Mouse (Mus musculus) urinary bladder, postnatal 14 days (tissue): ENCODE data around the gene Aldh5a1.
"Not testable (repeated sequence)": the region's sequence is repeated elsewhere in the genome, so short reads cannot be mapped to it uniquely, and the experiment has no call there.

ENCODE experiments used
- DNase-seq: peaks from one replicate; pipeline ENCODE4 v3.0.0; 2021; ENCODE audit warnings: low spot score

Aldh5a1 gene

DNA sequence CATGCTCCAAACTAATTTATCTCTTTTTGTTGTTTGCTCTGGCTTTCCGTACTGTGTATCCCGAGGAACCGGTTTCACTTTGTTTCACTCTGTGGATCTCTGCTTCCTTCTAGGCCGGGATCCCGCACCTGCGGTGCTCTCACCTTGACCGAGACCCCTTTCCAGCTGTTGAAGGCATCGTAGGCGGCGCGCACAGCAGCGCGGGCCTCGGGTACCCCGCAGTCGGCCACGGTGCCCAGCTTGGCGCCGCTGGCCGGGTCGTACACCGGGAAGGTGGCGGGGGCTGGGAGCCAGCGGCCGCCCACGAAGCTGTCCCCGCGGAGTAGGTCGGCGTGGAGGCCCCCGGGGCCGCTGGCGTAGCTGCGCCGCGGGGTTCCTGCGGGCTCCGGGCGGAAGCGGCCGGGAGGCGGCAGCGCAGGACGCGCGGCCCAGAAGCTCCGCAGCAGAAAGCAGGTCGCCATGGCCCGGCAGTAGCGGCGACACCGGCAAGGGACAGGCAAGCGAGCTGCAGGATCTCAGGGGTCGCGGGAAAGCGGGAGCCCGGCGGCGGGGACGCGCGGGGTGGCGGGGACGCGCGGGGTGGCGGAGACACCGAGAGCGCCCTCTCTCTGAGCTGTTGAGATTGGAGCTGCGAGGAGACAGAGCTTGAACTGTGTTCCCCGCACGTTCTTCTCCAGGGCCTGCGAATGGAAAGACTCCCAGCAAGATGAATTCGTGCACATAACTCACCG lies at the start of gene Aldh5a1:
Gene Aldh5a1, minus strand, starts transcription at position 554 of the 731 bp plus-strand sequence.
- peak; percentile 73 for DNase-seq

DNA sequence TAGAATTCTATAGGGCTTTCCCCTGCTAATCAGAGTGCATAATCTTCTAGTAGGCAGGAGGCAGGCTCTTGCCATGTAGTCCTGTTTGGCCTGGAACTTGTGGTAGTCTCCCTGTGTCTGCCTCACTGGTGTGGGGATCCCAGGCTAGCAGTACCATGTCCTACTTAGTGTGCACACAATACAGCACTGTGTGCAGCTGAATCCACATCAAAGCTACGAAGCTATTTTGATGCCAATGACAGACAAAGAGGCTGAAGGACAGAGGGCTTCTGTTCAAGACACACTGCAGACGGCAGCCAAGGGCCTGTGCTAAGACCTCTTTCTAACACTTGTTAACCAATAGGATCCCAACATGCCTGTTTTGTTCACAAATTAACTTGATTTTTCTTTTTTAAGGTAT lies 48.0 kb upstream of the Aldh5a1 start:
- DNase-seq: no peak

DNA sequence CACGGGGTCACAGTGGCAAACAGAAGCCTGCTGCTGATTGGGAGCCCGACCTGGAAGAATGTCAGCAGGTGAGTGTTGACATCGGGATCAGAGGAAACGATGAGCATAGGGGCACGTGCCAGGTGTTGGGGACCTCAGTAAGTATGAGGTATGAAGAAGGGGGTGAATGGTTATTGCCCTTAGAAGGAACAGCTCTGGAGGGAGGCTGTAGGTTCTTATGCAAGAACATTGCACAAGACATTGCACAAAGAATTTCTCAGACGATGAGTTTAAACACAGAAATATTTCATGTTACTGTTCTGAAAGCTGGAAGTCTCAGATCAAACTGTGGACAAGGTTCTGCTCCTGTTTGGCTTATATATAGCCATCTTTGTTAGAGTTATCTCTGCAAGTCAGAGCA lies 43.6 kb upstream of the Aldh5a1 start:
- DNase-seq: no peak

DNA sequence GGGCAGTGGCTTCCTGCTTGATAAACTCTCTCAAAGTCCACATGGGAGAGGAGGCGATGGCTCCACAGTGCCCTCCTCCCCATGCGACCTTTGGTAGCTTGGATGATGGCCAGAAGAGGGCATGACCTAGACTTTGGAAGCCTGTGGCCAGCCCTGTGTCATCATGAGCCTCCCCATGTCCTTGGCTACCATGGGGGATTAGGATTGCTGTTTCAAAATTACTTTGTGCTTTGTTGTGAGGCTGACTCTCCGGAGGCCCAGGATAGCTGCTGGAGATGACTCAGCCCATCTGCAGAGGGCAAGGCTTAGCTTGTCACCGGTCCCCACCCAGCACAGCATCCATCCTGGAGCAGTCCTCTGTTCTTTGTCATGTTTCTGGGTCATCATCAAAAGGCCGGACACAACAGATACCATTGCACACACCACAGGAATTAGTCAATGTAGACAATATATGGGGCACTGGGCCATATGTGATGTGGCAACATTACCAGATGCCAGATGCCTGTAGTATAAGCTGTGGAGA lies 40.4 kb upstream of the Aldh5a1 start:
- DNase-seq: no peak

DNA sequence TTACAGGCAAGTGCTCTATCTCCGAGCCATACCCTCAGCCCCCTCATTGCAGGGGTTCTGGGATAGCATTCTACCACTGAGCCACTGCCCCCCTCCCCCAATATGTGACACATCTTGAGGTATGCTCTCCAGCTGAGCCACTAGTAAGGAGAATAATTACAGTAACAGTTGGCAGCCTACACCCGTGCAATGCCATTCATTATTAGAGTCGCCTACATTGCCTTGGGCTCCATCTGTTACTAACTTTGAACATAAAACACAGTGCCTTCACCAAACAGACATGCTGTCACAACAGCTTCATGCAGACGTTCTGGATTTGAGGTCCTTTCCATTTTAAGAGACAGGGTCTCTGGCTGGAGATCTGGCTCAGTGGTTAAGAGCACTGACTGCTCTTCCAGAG lies 38.9 kb upstream of the Aldh5a1 start:
- DNase-seq: no peak

DNA sequence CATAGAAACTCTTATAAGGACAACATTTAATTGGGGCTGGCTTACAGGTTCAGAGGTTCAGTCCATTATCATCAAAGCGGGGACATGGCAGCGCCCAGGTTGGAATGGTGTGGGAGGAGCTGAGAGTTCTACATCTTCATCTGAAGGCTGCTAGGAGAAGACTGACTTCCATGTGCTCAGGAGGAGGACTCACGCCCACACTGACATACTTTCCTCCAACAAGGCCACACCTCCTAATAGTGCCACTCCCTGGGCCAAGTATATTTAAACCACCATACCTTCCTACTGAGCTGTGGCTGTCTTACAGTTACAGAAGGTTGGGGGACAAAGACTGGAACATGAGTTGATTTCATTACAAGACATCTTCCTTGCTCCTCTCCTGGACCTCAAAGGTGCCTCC lies 34.3 kb upstream of the Aldh5a1 start:
- DNase-seq: not testable (repeated sequence)

DNA sequence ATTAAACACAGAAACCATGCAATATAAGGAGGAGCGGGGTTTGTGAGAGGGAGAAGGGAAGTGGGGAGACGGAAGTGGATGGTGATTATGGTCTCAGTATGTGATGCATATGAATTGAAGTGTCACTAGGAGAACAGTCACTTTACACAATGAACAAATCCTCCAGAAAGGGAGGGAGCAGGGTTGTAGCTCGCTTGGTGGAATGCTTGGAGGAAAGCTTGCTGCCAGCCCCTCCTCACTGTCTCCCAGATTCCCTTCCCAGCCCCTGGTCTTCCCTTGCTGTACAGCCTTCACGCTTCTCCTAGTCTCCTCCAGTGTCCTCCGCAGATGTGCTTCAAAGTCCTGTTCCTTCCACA lies 28.4 kb upstream of the Aldh5a1 start:
- no peak for DNase-seq

DNA sequence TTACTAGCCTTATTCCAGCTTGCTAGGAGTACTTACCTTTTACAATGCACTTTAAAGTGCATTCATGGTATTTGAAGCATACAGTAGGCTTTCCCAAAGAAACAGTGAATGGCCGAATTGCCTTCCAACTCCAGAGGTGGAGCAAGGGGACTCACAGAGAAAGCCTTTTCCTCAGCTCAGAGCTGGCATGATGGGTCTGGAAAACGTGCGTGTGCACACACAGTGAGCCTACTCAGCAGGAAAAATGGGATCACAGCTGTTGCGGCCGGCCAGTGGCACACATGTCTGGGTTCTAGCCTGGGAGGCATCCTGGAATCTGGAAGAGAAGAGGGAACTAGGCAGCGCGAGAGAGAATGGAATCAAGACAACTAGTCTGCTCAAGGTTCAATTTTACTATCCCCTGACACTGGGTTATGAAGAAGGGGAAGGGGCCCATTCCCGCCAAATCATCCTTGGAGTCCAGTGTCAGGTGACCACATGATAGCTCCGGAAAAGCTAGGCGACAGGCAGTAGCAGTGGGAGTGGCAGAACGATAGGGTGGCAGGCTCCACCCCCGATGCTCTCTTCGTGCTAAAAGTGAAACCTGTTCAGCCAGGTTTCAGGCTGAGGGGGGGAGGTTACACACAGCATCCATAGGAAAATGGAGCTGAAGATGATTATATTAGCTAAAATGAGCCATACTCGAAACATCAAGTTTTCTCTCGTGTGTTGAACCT lies 27.8 kb upstream of the Aldh5a1 start:
- DNase-seq: peak; percentile 14

DNA sequence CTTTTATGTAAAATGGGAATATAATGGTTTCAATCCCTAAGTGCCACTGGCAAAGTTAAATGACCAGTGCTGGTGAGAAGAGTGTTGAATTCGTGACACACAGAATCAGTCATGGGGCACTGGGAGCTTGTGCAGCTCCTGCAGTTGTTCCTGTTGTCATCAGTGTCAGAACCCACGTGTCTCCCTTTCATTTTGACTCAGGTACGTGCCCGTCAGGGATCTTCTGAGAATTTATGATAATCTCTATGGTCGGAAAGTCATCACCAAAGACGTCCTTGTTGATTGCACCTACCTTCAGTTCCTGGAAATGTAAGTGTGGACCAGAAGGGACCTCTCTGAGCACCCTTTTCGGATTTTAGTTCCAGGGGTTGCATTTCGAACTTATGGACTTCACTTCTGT lies 24.7 kb upstream of the Aldh5a1 start:
- no peak for DNase-seq

DNA sequence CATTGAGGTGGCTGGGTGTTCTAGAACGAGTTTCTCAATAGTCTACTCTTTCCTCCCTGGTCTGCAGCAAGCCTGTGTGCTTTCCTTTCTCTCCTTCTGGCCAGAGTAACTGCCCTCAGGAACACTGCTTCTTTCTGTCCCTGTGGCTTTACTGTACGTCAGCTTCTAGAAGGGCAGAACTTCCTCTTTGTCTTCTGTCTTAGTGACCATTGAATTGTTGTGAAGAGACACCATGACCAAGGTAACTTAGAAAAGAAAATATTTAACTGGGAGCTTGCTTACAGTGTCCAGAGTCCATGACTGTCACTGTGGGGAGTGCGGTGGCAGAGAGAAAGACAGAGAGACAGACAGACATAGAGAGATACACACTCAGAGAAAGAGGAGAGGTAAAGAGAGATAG lies 22.6 kb upstream of the Aldh5a1 start:
- DNase-seq: no peak

DNA sequence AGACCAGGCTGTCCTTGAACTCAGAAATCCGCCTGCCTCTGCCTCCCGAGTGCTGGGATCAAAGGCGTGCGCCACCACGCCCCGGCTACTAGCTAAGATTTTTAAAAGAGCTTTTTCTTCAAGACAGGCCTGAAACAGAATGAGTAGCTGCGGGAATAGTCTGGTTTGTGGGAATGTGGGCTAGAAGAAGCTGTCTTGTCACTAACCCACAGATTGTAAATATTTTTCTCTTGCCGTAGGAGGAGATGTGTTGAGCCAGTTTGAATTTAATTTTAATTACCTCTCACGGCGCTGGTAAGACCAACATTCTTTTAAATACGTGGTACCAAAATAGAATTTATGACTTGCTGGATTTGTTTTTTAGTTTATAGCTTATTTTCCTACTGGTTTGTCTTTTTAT lies 21.2 kb upstream of the Aldh5a1 start:
- no peak for DNase-seq

DNA sequence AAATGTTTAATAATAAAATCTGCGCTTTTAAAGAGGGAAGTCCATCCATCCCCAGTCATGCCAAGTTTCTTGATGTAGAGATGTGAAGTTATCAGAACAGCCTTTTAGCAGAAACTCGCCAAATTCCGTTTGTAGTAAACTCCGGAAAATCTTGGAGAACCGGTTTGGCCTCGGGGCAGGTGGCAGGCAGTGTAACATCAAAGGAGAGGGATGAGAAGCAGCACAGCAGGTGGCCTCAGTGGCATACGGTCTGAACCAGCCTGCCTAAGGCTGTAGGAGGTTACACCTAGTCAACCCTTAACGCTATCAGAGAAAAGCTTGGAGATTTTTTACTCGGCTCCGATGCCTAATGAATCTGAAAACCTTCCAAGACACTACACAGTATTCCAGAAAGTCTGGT lies 18.0 kb upstream of the Aldh5a1 start:
- DNase-seq: peak; percentile 77

DNA sequence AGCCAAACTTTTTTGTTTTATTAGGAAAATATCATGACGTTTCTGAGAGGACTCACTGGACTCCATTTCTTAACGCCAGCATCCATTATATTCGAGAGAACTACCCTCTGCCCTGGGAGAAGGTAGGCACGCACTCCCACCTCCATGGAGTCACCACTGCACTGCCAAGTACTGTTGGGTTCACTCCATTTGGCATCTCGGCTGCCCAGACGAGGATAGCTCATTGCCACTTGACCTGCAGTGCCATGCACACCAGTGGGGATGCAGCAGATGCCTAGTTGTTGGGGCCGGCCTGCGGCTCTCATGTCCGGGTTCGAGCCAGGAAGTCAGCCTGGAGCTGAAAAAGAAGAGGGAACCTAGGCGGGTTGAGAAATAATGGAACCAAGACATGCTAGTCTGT lies 17.6 kb upstream of the Aldh5a1 start:
- DNase-seq: no peak

DNA sequence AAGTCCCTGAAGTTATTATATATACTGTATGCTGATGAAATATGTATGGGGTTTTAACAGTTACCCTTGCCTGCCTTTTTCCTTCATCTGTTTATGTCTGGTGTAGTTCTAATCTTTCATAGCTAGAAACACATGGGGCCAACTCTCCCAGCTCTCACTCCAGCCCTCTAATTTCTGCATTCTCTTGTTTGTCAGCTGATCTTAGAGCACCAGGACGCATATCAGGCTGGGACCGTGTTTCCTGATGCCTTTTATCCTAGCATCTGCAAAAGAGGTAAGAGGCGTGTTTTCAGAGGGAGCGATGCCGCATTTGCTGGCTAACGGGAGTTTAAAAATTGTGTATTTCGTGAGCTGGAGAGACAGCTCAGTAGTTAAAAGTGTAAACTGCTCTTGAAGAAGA lies 15.2 kb upstream of the Aldh5a1 start:
- DNase-seq: no peak

DNA sequence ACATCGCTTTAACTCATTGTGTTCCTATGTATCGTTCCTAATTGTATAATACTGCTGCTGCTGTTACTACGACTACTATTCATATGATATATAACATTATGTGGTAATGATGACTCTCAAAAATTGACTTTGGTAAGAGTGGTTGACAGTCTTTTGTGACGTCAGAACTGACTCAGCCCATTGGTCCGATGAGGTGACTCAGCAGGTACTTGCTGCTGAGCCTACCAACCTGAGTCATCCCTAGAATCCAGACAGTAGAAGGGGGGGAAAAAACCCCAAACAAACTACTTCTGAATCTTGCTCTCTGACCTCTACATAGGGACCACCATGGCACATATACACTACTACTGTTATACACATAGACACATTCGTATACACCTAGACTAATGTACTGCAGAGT lies 11.4 kb upstream of the Aldh5a1 start:
- no peak for DNase-seq

DNA sequence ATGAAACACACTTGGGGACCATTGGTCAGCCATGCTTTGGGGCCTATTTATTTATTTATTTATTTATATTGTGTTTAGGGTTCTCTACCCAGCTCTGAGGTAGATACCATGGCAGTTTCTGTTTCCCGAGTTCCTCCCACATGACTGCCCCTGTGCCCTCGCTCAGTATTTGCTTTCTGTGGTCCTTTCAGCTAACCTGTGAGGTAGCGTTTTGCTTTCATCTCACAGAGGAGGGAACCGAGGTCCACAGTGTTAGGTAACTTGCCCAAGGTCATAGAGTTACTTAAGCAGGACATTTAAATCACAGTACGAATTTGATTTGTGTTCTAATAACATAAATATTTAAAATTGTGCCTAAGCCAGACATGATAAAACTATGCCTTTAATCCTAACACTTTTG lies 9.7 kb upstream of the Aldh5a1 start:
- DNase-seq: no peak

DNA sequence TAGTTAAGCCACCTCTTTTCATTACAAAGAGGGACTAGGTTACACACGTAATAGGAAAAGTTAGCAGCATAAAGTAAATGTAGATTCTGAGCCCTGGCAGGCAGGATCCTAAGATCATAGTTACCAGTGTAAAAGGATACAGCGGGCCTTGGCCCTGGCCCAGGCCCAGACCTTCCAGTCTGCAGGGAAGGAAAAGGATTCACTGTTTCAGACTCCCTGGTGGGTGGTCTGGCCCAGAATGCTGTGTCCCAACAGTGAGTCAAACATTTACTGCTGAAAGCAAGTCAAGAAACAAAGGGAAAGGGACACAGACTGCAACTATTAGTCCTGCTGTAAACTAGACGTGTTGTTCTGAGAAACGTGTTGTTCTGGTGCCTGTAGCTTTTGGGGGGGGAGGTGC lies 8.1 kb upstream of the Aldh5a1 start:
- DNase-seq: no peak

DNA sequence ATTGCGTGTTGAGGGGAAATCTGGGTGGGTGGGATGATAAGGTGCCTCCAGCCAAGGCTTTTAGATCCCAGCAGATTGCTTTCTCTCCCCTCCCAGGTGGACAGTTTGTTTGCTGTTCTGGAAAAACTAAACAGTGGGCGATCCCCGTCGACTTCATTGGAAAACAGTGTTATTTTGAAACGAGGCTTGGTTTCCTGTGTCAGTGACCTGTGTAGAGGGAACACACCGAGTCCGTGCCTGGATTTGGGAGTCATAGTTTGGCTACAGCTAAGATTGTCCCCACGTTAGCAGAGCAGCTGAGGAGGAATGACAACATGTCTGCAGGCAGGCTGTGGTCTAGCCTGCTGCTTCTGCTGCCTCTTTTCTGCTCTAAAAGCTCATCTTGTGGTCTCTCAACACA lies 5.8 kb upstream of the Aldh5a1 start:
- DNase-seq: no peak

DNA sequence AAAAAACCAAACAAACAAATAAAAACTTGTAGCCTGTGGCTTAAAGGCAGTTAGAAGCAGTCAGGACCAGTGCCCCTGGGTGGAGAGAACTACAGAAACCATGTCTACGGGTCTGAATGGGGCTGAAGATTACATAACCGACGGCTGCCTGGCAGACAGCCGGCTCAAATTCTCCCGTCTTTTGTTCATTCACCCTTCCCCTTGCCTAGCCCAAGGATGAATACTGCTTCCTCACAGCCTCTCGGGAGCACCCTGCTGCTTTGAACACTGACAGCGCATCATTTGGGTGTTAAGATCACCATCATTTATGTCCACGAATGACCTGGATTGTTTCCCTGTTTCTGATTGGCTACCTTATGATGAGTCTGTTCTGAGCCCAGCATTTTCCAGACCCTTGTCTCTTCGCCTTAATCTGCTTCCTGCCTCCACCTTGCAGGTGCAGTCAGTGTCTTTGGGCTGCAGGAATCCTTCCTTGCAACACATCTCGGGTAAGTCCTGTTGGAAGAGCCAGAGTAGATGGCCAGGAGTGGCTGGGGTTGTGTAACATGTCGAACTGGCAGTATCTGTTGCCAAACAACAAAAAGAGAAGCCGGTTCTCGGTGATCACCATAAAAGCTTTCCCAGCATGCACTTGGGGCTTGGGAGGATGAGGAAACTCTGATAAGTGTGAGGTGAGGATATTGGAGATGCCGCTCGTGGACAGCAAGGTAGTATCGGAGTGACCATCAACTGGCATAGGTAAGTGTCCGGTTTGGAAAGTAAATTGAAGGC lies 5.2 kb upstream of the Aldh5a1 start, which contains the start of gene Gpld1:
Gene Gpld1, plus strand, starts transcription at position 641 of the 771 bp plus-strand sequence.
- DNase-seq: no peak

DNA sequence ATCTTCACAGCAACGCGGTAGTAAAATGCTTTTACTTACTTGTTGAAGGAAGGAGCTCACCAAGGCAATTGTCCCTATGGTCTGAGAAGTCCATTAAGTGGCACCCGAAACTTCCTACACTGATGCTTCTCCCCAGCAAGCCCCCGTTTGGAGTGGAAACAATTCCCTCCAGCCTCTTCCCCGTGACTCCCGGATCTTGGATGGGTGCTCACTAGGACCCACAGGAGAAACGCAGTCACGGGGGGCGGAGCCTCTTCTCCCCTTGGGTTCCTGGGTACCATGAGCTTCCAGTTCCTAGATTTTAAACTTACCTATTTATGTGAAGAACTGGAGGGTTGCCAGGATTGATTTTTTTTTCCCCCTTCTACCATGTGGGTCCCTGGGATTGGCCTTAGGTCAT lies 2.0 kb upstream of the Aldh5a1 start:
- DNase-seq: no peak

DNA sequence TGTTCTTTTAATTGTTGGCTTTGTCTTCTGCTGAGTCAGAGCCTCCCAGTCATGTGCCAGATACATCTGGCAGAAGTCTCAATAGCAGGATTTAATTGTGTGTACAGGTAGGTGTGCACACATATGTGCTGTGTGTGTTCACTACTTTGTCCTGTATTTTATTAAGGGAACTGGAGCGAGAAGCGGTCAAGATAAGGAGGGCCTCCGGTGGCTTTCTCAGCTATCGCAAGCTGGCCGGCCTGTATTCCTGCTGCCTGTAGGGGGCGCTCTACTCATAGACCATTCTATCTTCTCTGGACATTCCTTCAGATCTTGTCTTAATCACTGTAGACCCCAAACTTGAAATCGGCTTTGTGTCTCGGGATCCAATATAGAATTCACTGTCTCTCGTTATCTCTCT lies 1.2 kb upstream of the Aldh5a1 start:
- peak; percentile 82 for DNase-seq

DNA sequence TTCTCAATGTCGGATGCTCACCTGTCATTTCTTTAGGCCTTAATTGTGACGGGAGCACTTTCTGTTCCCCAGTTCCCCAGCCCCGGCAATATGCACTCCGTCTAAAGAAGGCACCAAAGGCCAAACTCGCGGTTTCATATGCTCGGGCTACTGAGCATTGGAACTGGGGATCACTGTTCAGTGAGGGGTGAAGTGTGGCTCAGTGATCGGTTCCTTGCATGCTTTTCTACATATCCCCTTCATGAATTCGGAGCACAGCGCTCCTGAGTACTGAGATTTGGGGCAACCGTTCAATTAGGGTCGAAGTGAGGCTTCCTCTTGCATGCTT lies 342 bp upstream of the Aldh5a1 start:
- no peak for DNase-seq

DNA sequence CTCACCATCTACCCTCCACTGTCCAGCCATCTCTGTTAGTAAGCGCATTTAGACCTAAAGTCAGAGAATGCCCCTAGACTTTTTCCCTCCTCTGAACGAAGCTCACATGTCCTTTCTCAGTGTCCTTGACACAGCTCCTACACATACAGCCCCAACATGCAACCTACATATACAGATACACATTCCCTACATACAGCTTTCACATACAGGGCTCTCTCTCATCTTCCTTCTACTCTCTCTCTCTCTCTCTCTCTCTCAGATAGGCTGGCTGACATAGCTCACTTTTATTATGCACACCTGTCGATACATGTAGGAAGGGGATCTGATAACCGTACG lies 721 bp downstream of the Aldh5a1 start:
- DNase-seq: no peak
